Mouse (Mus musculus) thymus, adult 2 months (tissue): ENCODE data around the gene Taf8. TPM values are rescaled to one million over a fixed set of nuclear protein-coding genes. Genes with fewer than 3 reads are reported as not detected.

Source experiments
- DNase-seq: peaks from one replicate; pipeline ENCODE4 v3.0.0; 2021
- H3K27ac ChIP-seq: fragments of 200-500 bp; 2 replicates; pipeline ENCODE4 v1.5.1; 2012; ENCODE audit warnings: low read length, control low read depth; ENCODE audit not compliant: control insufficient read depth, insufficient read depth
- H3K27me3 ChIP-seq: fragments of 200-500 bp; 2 replicates; pipeline ENCODE4 v1.6.1; 2012; ENCODE audit warnings: mild to moderate bottlenecking, low read length, moderate library complexity, mixed read lengths; ENCODE audit not compliant: control insufficient read depth, insufficient read depth
- H3K36me3 ChIP-seq: fragments of 200-500 bp; 2 replicates; pipeline ENCODE4 v1.6.1; 2012; ENCODE audit warnings: mild to moderate bottlenecking, low read length, moderate library complexity; ENCODE audit not compliant: control insufficient read depth, insufficient read depth
- H3K4me1 ChIP-seq: fragments of 200-500 bp; replicated peaks from 2 replicates; pipeline ENCODE4 v1.6.1; 2012; ENCODE audit warnings: low read length; ENCODE audit not compliant: control insufficient read depth, insufficient read depth
- H3K4me3 ChIP-seq: fragments of 200-500 bp; 2 replicates; pipeline ENCODE4 v1.5.1; 2012; ENCODE audit warnings: mild to moderate bottlenecking, low read length, control low read depth, moderate library complexity; ENCODE audit not compliant: control insufficient read depth, insufficient read depth
- CTCF ChIP-seq: fragments of 200-500 bp; IDR thresholded peaks from 2 replicates; pipeline ENCODE4 v1.5.1; 2012; ENCODE audit warnings: mild to moderate bottlenecking, control low read depth, low read length, moderate library complexity, borderline replicate concordance; ENCODE audit not compliant: control insufficient read depth, poor library complexity, insufficient read depth; ENCODE audit errors: extremely low read depth
- POLR2A ChIP-seq: fragments of 200-500 bp; IDR thresholded peaks from 2 replicates; pipeline ENCODE4 v1.6.1; 2012; ENCODE audit warnings: mild to moderate bottlenecking, low read length, control low read depth, moderate library complexity; ENCODE audit not compliant: control insufficient read depth, poor library complexity, insufficient read depth; ENCODE audit errors: extremely low read depth
- WGBS: fragments of 180-500 bp; shearing (Covaris S2); methylation state at CpG from one replicate; pipeline ENCODE4 v1.1.7; 2018; 5-methylcytosine and 5-hydroxymethylcytosine counted together
- polyA plus RNA-seq: library from polyadenylated mRNA; depleted of rRNA; stranded (reverse); fragments of >200 nt; gene quantifications from 2 replicates; pipeline ENCODE4 v1.2.3, GENCODE M21; 2012

Taf8 gene
- polyA plus RNA-seq, 1 experiment, result 74.3 TPM

- Histone ChIP-seq H3K27me3 (no peaks in the 10 kb centered on the region; the same call in 1 of the 2 replicates), H3K4me1 (peaks cover 15% of the 10 kb centered on the region; the same call in 1 of the 2 replicates), H3K4me3 (no peak overlapping the region), H3K27ac (no peak overlapping the region), H3K36me3 (no peaks in the 10 kb centered on the region)
- TF ChIP-seq POLR2A, result no peak
- no peak for TF ChIP-seq CTCF
- 95% methylated on average over 3 of the region's 3 CpGs for WGBS
- no peak for DNase-seq
Observed at GRCm38 (mm10) chr17:47442271-47442670, 59.8 kb downstream of the Taf8 start.

GRCm38 (mm10) chr17:47441296-47442051, 60.6 kb downstream of the Taf8 start:
- no peaks in the 10 kb centered on the region for H3K36me3 ChIP-seq
- DNase-seq, result no peak
- H3K4me3 ChIP-seq, result no peak overlapping the region
- WGBS, result 84% methylated on average over 19 of the region's 19 CpGs
- no peaks in the 10 kb centered on the region; the same call in 1 of the 2 replicates for H3K27me3 ChIP-seq
- TF ChIP-seq CTCF (no peak), POLR2A (no peak)
- H3K4me1 ChIP-seq, result peaks cover 22% of the 10 kb centered on the region
- no peak overlapping the region for H3K27ac ChIP-seq

GRCm38 (mm10) chr17:47440359-47440890, 61.7 kb downstream of the Taf8 start:
- no peak for TF ChIP-seq CTCF
- no peak for TF ChIP-seq POLR2A
- WGBS, result 91% methylated on average over 9 of the region's 9 CpGs
- peaks cover 5% of the 10 kb centered on the region; the same call in 1 of the 2 replicates for H3K27me3 ChIP-seq
- no peak for DNase-seq
- no peak overlapping the region for H3K27ac ChIP-seq
- peaks cover 20% of the 10 kb centered on the region for H3K4me1 ChIP-seq
- H3K36me3 ChIP-seq, result no peaks in the 10 kb centered on the region
- H3K4me3 ChIP-seq, result no peak overlapping the region

- no peak overlapping the region for H3K4me3 ChIP-seq
Observed at GRCm38 (mm10) chr17:47439396-47440028, 62.6 kb downstream of the Taf8 start.

GRCm38 (mm10) chr17:47438611-47439010, 63.5 kb downstream of the Taf8 start:
- DNase-seq, result no peak
- WGBS, result 88% methylated on average over 6 of the region's 6 CpGs
- TF ChIP-seq POLR2A (no peak), CTCF (no peak)
- H3K27ac ChIP-seq, result no peak overlapping the region
- no peaks in the 10 kb centered on the region for H3K36me3 ChIP-seq
- H3K4me1 ChIP-seq, result peaks cover 20% of the 10 kb centered on the region
- no peak overlapping the region for H3K4me3 ChIP-seq
- H3K27me3 ChIP-seq, result peaks cover 5% of the 10 kb centered on the region; the same call in 1 of the 2 replicates

More at GRCm38 (mm10) chr17:47439396-47440028, 62.6 kb downstream of the Taf8 start:
- peaks cover 20% of the 10 kb centered on the region for H3K4me1 ChIP-seq
- no peak for TF ChIP-seq POLR2A
- no peak for TF ChIP-seq CTCF
- DNase-seq, result no peak
- no peaks in the 10 kb centered on the region for H3K36me3 ChIP-seq
- no peak overlapping the region for H3K27ac ChIP-seq
- 25% methylated on average over 9 of the region's 9 CpGs for WGBS
- peaks cover 5% of the 10 kb centered on the region; the same call in 1 of the 2 replicates for H3K27me3 ChIP-seq

GRCm38 (mm10) chr17:47436907-47437547, 65.1 kb downstream of the Taf8 start, which contains the start of gene 1700001C19Rik:
Gene 1700001C19Rik, minus strand, starts transcription at chr17:47437376.
- Histone ChIP-seq H3K27me3 (peaks cover 5% of the 10 kb centered on the region; the same call in 1 of the 2 replicates), H3K27ac (no peak within 1 kb of the TSS), H3K36me3 (no peaks in the 10 kb centered on the region), H3K4me3 (peak within 1 kb of the TSS; percentile 34), H3K4me1 (peaks cover 21% of the 10 kb centered on the region)
- TF ChIP-seq POLR2A (no peak), CTCF (no peak)
- WGBS, result 15% methylated on average over 25 of the region's 25 CpGs
- DNase-seq, result no peak
